Mouse (Mus musculus): ENCODE measurements around the gene Pigh.

Pigh gene

DNA sequence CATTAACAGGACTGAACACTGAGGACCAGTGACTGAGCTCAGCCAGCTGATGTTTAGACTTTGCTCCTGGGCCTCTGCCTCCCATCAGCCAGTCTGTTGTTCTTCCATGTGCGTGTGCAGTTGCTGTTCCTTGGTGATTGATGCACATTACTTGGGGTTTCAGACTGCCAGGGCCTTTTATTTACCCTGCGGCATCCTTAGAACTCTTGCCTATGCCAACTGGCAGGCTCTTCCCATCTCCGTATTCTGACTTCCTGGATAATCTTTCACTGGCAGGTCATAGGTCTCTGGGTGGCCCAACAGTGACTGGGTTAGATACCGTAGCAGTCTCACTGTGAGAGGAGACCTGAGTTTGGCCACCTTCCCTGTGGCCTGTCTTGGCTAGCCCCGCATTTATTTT lies 21.9 kb downstream of the Pigh start:
- DNase-seq (ENCODE audit: low spot score): no peak

DNA sequence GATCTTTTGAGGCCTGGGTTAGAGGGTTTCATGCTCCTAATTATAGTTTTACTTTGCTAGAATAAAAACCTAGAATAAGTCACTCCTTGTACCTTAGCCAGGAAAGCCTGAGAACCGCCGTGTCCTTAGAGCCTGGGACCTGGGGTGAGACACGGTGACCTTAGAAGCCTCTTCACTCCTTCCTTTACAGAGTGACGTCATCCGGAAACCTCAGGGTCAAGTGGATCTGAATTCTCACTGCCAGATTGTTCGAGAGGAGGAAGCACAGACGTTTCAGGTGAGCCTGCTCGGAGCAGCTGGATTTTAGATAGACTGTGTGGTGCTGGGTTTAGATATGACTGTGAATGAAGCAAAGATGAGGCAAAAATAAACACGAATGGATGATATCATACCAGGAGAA lies 23.0 kb downstream of the Pigh start:
- no peak for DNase-seq (ENCODE audit: low spot score)

DNA sequence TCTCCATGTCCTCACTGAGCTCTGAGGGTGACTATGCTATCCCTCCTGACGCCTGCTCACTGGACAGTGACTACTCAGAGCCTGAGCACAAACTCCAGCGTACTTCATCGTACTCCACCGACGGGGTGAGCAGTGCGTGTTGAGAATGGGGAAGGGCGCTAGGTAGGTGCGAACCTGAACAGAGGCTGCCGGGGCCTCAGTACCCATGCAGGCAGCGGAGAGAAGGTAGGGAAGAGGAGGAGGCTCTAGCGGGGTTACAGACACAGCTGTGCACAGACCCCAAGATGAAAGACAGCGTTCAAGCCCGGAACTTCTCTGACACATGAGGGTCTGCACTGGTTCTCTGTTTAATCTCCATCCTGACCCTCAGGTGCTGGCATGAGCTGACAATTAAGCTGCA lies 25.0 kb downstream of the Pigh start:
- DNase-seq (ENCODE audit: low spot score): no peak

DNA sequence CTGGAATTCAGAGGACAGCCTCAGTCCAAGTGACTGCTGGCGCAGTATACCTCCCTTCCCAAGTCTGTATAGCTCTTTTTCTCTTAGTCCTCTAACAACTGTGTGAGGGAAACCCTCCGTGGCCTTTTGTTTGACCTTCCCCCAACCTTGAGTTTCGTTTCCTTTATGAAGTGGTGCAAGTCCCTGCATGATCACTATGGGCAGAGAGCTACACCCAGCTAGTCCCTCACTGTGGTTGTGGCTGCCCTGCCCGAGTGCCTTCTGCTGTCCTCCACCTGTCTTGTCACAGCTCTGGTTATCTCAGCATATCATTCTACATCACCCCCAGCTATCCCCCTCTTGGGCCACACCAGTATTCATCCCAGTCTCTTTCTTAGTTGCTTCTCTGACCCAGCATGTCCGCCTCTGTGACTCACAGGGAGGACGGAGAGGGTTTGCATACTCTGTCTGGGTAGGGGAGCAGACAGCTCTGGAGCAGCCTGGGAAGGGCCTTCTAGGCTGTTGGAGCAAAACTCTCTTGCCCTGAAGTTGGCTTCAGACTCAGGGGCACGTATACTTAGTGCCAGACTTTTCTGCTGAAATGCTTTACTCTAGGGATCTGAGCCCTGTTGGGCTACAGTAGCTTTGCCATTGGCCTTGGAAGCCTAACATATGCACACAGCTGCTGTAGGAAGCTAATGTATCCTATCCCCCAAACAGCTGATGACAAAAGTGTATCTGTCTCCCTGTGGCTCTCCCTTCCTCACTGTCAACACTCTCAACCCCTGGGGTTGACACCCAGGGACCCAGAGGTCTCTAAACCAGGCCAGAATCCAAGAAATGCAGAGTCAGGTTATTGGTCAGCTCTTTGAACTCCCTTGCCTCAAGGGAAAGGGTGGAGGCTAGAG lies 28.4 kb downstream of the Pigh start:
- DNase-seq (ENCODE audit: low spot score): no peak

DNA sequence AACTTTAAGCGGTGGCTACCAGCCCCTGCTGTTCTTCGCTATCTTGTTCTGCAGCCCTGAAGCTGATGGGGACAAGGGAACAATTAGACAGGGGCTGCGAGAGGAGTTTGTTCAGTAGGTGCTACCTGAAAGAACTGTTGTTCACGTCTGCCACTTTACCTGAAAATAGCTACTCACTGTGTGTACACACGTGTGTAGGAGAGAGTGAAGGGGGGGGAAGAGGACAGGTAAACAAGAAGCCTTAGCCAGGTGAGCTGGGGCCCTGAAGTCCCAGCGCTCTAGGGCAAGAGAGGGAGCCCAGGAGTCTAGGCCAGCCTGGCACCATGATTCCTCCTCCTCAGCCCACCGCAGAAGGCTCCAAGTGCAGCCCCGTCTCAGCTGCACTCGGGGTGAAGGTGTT lies 29.3 kb downstream of the Pigh start:
- DNase-seq (ENCODE audit: low spot score): no peak

DNA sequence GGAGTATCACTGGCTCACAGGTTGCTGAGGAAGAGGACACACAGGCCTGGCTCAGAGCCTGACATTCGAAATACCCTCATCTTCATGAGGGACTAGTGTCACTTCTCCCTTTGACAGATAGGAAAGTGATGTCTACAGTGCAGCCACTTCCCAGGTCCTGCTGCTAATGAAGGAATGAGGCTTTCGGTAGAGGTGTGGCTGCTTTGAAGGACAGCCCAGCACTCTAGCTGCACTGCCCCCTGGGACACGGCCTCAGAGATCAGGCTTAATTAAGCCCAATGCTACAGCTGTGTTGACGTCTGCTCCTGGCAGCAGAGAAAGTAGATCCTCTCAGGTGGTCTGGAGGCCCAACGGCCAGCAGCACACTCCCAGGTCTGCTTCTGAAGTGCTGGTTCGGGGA lies 29.9 kb downstream of the Pigh start:
- DNase-seq (ENCODE audit: low spot score): no peak

DNA sequence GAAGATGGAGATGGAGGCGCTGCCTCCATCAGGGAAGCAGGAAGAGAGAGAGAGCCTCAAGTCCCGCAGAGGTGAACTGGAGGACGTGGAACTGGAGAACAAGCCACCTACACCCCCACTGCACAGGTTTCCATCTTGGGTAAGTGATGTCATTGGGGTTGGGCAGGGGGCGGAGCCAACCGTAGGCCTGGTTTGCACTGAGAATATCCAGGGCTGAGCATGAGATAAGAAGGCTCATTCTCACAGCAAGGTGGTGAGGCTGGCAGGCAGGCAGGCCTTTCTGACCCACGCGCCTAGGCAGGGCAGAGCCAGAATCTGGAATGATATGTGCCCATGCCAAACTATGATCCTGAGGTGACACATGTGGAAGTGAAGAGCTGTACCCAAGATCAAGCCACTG lies 34.2 kb downstream of the Pigh start:
- DNase-seq (ENCODE audit: low spot score): no peak

DNA sequence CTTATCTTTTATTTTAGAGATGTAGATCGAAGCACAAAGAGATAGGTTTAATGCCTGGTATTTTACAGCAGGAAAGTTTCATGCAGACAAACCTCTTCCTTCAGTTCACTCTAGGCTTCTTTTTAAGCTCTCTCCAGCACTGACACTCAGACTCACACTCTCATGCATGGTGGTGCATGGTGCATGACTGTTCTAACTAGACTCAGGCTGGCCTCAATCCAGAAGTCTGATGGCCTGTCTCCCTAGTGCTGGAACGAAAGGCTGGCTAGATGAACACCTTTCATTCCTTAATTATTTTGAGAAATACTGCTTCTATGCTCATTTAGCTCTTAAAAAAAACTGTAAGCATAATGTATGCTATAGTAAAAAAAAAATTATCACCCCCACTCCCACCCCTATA lies 37.4 kb downstream of the Pigh start:
- DNase-seq (ENCODE audit: low spot score): no peak

DNA sequence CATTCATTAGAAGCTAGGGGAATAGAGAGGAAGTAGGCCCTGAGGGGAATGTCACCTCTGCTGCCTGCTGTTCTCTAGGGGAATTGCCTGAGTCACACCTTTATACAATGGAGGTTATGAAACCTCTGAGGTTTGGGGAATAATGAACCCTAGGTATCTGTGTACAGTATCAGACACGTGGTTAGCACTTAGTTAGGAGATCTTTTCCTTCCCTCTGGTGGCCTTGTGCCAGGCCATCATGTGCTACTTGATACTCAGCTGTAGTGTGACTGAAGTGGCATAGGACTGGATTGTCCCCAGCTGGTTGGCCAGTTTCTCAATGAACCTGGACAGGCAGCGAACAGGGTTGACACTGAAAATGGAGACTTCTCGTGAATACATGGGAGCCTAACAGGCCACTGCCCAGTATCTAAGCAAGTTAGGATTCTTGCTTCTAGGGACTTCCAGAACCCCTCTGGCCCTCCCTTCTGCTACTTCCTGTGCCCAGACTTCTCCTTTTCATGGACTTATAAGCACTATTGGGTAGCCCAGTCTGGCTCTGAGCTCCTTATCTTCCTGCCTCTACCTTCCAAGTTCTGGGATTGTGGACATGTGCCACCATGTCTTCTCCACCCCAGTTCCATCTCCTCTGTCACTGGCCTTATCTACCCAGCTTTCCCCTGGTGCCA lies 38.8 kb downstream of the Pigh start:
- DNase-seq (ENCODE audit: low spot score): no peak

DNA sequence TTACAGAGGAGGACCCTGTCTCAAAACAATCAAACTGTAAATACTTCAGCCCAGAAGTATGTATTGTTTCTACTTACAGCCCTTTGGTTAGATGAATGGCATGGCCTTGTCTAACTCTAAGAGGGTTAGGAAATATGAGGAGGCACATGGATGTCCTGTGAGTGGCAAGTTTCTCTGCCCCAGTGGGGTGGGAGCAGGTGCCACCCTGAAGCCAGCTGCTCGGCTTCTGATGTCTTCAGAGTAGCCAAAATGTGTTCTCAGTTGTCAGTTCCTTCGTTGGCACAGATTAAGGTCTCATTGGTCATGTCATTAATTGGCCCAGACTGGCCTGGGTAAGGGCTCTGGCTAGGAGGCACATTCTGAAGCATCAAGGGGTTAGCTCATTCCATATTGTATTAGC lies 39.6 kb downstream of the Pigh start:
- DNase-seq (ENCODE audit: low spot score): no peak

DNA sequence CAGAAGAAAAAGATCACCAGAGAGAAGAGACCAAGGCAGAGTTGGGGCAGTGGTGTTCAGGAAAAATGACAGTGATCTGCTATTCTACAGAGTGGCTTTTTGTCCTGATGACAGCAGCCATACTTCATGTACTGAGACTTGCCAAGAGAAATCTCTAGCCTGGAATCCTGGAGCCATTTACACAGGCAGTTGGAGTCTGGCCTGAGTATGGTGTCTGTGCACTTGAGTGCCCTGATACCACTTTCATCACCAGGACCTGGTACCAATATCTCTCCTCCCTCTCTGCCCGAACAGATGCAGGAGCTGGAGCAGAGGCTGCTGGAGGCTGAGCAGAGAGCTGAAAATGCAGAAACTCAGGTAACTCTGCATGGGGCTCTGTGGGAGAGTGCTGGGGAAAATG lies 40.6 kb downstream of the Pigh start:
- no peak for DNase-seq (ENCODE audit: low spot score)

DNA sequence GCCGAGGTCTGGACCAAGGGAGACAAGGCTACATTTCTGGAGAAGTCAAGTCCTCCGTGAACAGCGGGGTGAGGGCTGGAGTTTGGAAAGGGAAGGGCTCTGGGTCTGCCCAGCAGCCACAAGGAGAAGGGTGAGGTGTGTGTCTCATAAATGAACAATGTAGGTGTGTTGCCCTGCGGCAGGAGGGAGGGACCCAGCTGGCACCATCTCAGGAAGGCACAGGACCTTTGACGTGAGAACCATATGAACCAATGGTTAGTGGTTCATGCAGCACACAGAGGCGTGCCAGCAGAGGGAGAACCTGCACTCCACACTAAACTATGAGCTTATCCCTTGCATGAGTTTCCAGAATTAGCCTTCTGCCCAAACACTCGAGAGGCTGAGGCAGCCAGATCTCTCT lies 42.2 kb downstream of the Pigh start:
- DNase-seq (ENCODE audit: low spot score): no peak

DNA sequence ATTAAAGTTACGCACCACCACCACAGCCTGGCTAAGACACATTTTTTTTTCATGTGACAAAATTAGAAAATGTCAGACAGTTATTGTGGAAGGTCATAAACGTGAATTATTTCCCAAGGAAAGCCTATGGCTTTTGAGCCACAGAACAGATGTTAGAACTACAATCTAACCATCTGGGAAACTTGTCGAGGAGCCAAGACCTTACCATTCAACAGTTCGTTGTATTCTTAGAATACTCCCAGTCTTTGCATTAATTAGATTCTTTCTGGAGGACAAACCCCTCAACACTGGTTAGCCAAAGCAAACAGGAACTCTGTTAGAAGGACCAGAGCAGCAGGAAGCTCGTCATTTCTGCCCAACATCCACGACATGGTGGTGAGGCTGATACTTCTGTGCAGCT lies 43.3 kb downstream of the Pigh start:
- DNase-seq (ENCODE audit: low spot score): no peak

DNA sequence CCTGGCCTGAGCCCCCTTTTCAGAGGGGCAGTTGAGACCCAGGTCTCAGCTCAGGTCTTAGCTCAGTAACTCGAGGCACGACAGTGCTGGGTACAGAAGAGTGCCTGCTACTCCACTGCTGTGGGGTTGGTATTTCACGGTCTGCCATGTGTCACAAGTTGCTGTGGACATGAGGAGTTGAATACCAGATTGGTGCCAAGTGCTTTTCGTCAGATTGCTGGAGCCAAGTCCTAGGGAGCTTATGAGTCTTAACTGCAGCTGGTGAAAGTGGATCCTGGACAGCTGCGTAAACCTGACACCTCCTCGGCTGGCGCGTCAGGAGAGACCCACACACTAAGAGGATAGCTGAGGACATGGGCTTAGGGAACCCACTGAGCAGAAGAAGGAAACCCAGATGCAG lies 44.8 kb downstream of the Pigh start:
- DNase-seq (ENCODE audit: low spot score): no peak

DNA sequence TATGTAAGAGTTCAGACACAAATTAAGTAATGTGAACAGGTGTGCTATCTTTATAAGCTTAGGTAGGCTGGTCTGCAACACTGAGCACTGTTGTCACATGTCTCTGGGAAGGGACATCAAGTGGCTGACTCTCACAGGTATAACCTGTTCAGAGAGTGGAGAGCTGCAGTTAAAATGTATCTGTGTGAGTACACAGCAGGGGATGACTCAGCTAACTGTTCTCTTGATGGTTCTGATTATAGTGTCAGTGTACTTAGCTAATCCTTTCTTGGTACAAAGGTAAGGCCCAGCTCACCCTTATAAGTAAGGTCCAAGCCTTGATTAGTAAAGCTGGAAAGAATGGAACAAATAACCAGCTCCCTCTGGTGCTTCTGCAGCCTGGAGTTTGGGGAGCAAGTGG lies 48.0 kb downstream of the Pigh start:
- no peak for DNase-seq (ENCODE audit: low spot score)

DNA sequence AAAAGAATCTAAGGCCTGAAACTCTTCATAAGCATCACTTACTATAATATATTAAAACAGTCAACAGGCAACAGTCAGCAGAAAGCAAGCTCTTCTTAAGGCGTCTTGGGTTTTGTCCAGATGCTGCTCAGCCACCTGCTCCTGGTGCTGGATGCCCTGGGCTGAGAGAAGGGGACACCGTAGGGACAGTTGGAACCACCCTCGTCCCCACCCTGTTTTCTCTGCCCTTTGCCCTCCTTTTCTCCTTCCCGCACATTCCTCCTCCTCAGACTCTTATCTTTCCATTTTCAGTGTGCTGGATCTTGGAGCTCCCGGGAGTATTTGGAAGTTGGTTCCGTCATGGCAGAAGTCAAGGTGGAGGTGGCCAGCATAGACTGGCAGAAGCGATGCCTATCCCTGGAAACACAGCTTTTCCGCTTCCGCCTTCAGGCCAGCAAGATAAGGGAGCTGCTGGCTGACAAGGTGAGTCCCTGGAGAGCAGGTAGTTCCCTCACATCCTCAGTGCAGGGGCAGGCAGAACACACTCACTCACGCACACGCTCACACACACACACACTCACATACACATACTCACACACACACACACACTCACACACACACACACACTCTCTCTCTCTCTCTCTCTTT lies 49.1 kb downstream of the Pigh start:
- no peak for DNase-seq (ENCODE audit: low spot score)

DNA sequence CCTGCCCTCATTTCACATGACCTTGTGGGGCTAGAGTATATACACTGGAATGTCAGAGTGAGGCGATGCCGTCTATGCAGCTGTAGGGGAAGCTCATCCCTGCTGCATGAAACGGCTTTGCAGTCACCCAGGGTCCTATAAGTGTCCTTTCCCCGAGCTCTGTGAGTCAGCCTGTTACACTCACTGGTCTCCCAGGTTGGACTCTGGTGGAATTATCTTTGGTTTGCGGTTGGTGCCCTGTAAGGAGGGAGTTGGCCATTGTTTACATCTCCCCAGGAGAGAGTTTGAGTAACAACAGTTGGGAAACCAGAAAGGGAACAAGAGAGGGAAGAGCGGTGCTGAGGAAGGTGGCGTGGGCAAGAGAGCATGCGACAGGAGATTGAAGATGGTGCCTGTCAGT lies 49.7 kb downstream of the Pigh start:
- DNase-seq (ENCODE audit: low spot score): no peak

DNA sequence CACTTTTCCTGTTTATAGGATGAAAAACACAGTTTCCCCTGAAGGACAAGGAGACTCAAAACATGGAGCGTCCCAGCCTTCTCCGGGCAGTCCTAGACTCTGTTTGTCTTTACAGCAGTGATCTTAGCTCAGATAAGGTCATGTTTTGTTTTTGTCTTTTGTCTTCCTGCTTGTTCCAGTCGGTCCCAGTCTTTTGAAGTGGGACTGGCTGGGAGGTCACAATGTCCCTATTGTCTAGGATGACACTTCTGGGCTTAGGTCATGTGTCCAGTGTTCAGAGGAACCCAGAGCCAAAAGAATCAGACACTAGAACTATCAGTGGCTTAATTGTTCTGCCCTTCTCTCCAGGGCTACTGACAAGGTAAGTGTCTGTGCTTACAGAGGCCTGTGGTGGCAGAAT lies 54.1 kb downstream of the Pigh start:
- DNase-seq (ENCODE audit: low spot score): no peak

DNA sequence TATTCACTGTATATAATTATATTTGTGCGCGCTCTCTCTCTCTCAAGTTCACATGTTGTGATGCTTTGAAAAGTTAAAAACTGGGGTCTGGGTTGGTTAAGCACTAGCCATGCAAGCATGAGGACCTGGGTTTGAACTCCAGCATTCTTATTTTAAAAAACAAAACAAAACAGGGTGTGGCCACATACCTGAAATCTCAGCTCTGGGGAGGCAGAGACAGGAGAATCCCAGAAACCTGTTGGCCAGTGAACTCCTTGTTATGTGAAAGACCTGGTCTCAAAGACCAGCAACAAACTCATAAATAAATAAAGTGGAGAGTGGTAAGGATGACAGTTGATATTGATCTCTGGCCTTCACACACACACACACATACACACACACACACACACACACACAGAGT lies 55.1 kb downstream of the Pigh start:
- DNase-seq (ENCODE audit: low spot score): no peak
